Mouse (Mus musculus) layer of hippocampus, postnatal 14 days (tissue): ENCODE measurements at regions not wholly inside any gene's neighbourhood (a gene's known extent, or its start where the extent isn't known, plus 50 kb on each side); places are given as distances from the start of the nearest gene placed in this dataset.

Experiments used
- DNase-seq, 2 experiments: peaks; one replicate each; pipeline ENCODE4 v3.0.0; 2021 to 2022; ENCODE audit warnings: low spot score in 2 of 2, mixed read lengths in 1 of 2

DNA sequence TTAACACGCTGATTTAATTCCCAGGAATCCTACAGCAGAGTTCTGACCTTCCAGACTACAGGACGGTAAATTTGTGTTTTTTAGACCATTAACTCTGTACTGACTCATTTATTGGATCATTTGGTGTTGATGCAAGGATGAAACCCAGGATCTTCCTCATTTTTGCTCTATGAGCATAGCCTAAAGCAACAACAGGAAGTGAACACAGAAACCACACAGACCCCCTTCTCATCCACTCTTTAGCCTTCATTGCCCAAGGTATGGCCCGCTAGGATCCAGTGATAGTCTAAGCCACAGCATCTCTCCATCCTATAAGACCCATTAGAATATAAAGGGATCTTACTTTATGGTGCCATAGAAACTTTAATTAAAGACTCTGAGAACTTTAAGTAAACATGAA, 56.5 kb upstream of the Grin2b start:
- DNase-seq: no peak

DNA sequence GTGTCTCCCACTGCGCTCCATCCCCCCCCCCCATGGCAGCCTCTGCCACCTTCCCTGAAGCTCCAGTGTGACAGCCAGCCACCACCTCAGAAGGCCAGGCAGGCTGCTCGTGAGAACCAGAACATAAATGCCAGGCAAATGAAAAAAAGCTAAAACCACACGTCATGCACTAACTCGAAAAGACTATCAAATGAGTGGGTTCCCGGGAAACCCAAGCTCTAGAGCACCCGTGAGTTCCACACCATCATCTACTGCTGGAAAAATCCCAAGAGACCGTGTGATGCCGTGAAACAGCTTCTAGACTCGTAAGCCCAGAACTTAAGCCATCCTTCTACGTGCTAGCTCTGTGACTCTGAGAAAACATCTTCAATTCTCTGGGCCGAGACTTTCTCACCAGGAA, 62.2 kb upstream of the Grin2b start:
- peak in 1 of 2 experiments; percentile 25 for DNase-seq

DNA sequence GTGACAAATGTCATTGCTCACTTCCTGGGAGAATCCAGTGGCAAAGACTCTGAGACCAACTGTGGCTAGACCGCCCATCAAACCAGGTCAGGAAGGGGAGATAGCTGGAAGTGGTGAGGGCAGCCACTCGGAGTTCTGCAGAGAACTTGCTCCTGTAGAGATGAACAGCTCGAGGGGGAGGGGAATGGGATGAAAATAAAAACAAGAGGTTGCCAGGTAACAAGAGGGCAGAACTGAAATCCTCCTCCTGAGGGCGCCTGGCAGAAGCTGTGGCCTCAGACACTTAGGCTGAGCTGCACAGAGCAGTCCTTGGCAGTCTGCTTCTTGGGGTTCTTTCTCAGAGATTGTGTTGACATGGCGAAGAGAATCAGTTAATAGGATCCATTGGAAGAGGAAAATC, 65.7 kb upstream of the Grin2b start:
- DNase-seq: no peak

DNA sequence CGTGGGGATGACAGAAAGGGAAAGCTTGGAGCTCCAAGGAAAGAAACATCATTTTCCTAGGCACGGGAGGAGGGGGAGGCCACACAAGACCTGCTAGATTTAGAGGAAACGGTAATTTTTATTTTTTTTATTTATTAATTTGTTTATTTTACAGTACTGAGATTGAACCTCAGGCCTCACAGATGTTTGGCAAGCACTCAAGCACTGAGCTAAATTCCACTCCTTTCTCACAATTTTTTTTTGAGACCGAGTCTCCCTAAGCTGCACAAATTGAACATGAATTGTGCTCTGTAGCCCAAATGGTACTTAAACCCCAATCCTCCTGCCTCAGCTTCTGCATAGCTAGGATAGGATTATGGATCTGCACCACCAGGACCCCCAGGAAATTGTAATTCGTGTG, 66.1 kb upstream of the Grin2b start:
- no peak for DNase-seq

DNA sequence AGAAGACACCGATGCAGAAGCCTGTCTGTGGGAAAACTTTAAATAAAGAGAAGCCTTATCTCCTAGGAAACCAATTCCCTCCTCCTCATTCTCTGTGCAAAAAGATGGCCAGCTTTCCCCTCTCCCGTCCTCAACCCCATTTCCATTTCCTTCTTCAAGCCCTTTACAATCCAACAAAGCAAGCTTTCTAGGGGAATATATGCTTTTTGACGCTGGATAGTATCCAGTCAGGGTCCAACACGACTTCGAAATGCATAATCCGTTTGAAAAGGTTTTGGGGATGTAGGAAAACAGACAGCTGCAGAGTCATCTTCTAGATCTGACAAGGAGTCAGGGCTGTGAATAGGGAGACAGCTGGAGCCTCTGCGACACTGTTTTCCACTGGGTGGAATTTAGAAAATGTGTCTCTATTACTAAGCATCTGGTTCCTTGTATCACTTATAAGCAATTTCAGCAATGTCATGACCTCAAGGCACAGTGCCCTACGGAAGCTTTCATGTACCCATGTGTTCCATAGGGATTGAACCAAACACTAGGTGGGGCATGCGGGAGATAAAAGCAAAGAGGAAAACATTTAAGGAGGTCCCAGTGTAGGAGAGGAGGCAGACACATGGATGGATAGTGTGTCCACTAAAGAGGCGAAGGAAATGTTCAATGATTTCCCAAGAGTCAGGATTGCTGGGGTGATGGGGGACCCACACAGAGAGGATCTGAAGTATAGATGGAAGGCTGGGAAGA, 68.4 kb upstream of the Grin2b start:
- DNase-seq: peak; percentile 33 to 37

DNA sequence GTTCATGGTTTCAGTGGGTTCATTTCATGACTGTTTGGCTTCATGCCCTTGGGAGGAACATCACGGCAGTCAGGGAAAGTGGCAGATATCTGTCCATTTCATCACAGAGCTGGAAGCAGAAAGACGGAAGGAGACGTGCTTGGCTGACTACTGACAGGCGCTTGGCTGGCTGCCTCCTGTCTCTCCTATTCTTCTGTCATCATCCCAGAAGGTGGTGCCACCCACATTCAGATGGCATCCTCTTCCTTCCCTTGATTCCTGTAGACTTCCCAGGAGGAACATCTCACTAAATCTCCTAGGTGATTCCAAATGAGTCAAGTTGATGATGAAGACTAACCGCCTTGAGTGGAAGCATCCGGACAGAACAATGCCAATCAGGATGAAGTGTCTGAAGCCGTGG, 71.6 kb upstream of the Grin2b start:
- DNase-seq: peak in 1 of 2 experiments; percentile 30

DNA sequence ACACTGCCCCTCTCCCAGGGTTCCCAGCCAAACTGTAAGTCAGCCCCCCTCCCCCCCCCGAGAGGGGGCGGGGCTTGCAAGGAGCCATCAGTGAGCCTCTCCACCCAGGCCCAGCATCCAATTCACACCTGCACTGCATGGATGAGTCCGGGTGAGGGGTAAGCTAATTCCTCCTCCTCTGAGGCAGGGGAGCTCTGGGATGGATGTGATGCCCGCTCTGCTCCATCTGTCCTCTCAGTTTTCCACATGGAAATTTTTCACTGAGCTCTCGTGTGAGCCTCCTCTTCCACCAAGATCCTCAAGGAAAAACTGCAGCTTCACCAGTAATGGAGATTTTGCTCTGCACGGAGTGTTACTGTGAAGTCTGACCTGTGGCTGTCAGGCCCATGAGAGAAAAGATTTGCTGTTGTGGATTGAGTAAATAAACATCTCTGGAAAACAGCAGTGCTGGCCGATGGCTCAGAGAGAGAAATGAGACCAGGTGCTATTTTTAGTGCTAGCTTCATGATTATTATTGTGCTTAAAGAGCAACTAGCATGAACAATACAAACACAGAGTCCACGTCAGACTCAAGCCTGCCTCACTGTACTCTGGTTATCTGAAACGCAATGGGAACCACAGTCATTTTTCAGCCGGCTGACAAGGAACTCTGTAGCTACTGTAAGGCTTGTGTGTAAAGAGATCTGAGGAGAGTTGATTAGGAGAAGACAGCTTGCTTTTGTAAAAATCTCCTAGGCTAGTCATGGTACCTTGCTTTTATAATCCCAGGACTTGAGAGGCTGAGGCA, 71.4 kb upstream of the Gm8994 start:
- peak in 1 of 2 experiments; percentile 29 for DNase-seq

DNA sequence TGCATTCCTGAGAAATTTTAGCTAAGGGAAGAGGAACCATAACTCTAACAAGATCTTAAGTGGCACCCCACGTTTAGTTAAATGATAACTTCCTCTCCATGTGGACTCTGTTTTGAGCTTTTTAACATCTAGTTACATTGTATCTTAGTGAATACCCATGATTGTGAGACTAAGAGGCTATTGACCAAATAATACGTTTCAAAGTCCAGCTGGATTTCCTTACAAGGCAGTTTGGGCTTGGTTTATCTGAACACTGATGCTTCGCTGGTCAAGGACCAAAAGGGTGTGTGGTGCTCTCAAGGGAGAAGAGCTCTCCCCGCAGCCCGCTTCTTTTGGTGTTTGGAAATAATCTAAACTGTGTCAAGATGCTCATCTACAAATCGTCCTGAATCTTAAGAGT, 51.6 kb upstream of the Gm8994 start:
- no peak for DNase-seq

DNA sequence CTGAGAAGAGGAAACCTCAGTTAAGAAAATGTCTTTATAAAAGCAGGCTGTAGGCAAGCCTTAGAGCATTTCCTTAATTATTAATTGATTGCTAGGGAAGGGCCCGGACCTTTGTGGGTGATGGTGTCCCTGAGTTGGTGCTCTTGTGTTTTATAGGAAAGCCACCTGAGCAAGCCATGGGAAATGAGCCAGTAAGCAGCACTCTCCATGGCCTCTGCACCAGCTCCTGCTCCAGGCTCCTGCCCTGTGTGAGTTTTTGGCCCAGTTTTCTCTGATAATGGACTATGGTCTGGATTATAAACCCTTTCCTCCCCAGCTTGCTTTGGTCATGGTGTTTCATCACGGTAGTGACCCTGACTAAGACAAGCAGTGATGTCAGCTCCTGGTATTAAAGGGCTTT, 50.6 kb upstream of the Gm8994 start:
- no peak for DNase-seq
